8 mouse cellular contexts compared by ENCODE assay signal in genomic region chr3:51277201-51278150, GRCm38 (mm10). TPM values are rescaled to one million over a fixed set of nuclear protein-coding genes. Genes with fewer than 3 reads are reported as not detected.
DNase-seq lines count a peak whose midpoint lies in the region; ATAC-seq and TF ChIP-seq lines count a peak whose summit lies in the region.

No protein-coding gene starts in this region.

- no peaks in the 10 kb centered on the region for H3K36me3 ChIP-seq in heart, embryonic 13.5 days
- H3K36me3 ChIP-seq in liver, embryonic 11.5 days (ENCODE audit: control insufficient read depth, insufficient read depth, low read length), result no peaks in the 10 kb centered on the region
- no peaks in the 10 kb centered on the region for H3K36me3 ChIP-seq in myocyte (ENCODE audit: control insufficient read depth, insufficient read depth)

- H3K4me2 ChIP-seq in heart, embryonic 13.5 days, result peak overlapping the region; percentile 87
- H3K4me2 ChIP-seq in liver, embryonic 11.5 days, result peak overlapping the region; percentile 85
- peak overlapping the region; percentile 90 for H3K4me2 ChIP-seq in myocyte (ENCODE audit: low read depth)

- H3K79me2 ChIP-seq in myocyte (ENCODE audit: control insufficient read depth, insufficient read depth), result peaks cover 34% of the 10 kb centered on the region

- peak overlapping the region; percentile 99 for H3K9ac ChIP-seq in heart, embryonic 13.5 days
- H3K9ac ChIP-seq in liver, embryonic 11.5 days (ENCODE audit: low read depth, low read length), result peak overlapping the region; percentile 88

- H3K4me1 ChIP-seq in heart, embryonic 13.5 days, result peaks cover 18% of the 10 kb centered on the region
- H3K4me1 ChIP-seq in liver, embryonic 11.5 days (replicated peaks; ENCODE audit: control insufficient read depth, insufficient read depth, low read length), result peaks cover 17% of the 10 kb centered on the region

- peak overlapping the region; percentile 99 for H3K4me3 ChIP-seq in heart, embryonic 13.5 days
- peak overlapping the region; percentile 89 for H3K4me3 ChIP-seq in liver, embryonic 11.5 days (ENCODE audit: low read depth, low read length)
- H3K4me3 ChIP-seq in myocyte, result peak overlapping the region; percentile 64

- peak; percentile 94 for TF ChIP-seq POLR2A in myocyte (IDR thresholded peaks at IDR 0.05; ENCODE audit: insufficient read length, low read depth)

- WGBS in heart, embryonic 13.5 days, result under 1% methylated on average over 75 of the region's 75 CpGs
- 1% methylated on average over 69 of the region's 75 CpGs for WGBS in liver, embryonic 11.5 days

- H3K27ac ChIP-seq in heart, embryonic 13.5 days (replicated peaks), result peak overlapping the region; percentile 100
- peak overlapping the region; percentile 98 for H3K27ac ChIP-seq in liver, embryonic 11.5 days (ENCODE audit: low read depth, low read length)

- DNase-seq in CD4-positive, CD25-positive, alpha-beta regulatory T cell, adult 2 months (ENCODE audit: low read depth, low spot score), result peak; percentile 92
- DNase-seq in brain, embryonic 18.5 days (ENCODE audit: low read depth, low spot score), result peak; percentile 46
- peak; percentile 90 for DNase-seq in kidney, postnatal 10 days
- peak; percentile 83 for DNase-seq in liver, embryonic 11.5 days (ENCODE audit: low spot score)
- DNase-seq in spleen, postnatal 4 days (ENCODE audit: low spot score in 2 of 2), result peak; percentile 81 to 90

- peak overlapping the region; percentile 83 for H3ac ChIP-seq in myocyte (ENCODE audit: control insufficient read depth, insufficient read length)

- H3K27me3 ChIP-seq in heart, embryonic 13.5 days (replicated peaks), result no peaks in the 10 kb centered on the region
- H3K27me3 ChIP-seq in liver, embryonic 11.5 days (replicated peaks; ENCODE audit: control insufficient read depth, insufficient read depth, low read length), result no peaks in the 10 kb centered on the region
- H3K27me3 ChIP-seq in myocyte (ENCODE audit: control insufficient read depth, insufficient read depth, insufficient read length), result no peaks in the 10 kb centered on the region

- peak; percentile 58 for ATAC-seq in erythroid progenitor cell, adult 5-6 weeks (replicated peaks; ENCODE audit: low FRiP score, poor library complexity, severe bottlenecking)
- ATAC-seq in heart, embryonic 13.5 days (ENCODE audit: extremely low read depth, insufficient number of reproducible peaks, low FRiP score, low TSS enrichment), result peak; percentile 49
- ATAC-seq in liver, embryonic 11.5 days (replicated peaks; ENCODE audit: low FRiP score), result peak; percentile 64

- no peaks in the 10 kb centered on the region for H3K9me3 ChIP-seq in heart, embryonic 13.5 days
- H3K9me3 ChIP-seq in liver, embryonic 11.5 days (ENCODE audit: control insufficient read depth, low read length), result no peaks in the 10 kb centered on the region

TF ChIP-seq in myocyte, 11 proteins besides CTCF, POLR2A, EP300 and RAD21:
- TF ChIP-seq POLR2AphosphoS2 (IDR thresholded peaks at IDR 0.05; ENCODE audit: insufficient read length, low read depth) (peak; percentile 88), MYOD1 (IDR thresholded peaks at IDR 0.05; ENCODE audit: control insufficient read depth in 1 of 3, insufficient read length in 2 of 3, low read depth in 2 of 3) (peak in 2 of 3 experiments; percentile 0 to 18), CEBPB (IDR thresholded peaks at IDR 0.05; ENCODE audit: insufficient read depth, poor library complexity, severe bottlenecking) (no peak), REST (IDR thresholded peaks at IDR 0.05; ENCODE audit: insufficient read depth, insufficient read length) (peak; percentile 52), MYOG (IDR thresholded peaks at IDR 0.05; ENCODE audit: control insufficient read depth in 1 of 3, insufficient read depth in 1 of 3, insufficient read length in 2 of 3, low read depth in 2 of 3) (peak in 2 of 3 experiments; percentile 36 to 39), USF1 (IDR thresholded peaks at IDR 0.05; ENCODE audit: low read depth) (no peak)

RNA-seq across cellular contexts. Expression of gene Noct, which starts 53.2 kb away (rescaled TPM):
- total RNA-seq in erythroid progenitor cell, adult 5-6 weeks (2015; ENCODE audit: low replicate concordance), result 59.8 and 69.2 TPM in 2 replicates
- 40.7 and 49.9 TPM in 2 replicates for total RNA-seq in erythroid progenitor cell, adult 5-6 weeks (2017; ENCODE audit: low replicate concordance)
- 8.5 and 8.6 TPM in 2 replicates for polyA plus RNA-seq in heart, embryonic 13.5 days (2015; fragmentation: Nextera tagmentation; extraction: Ambion mirVana)
- polyA plus RNA-seq in liver, embryonic 11.5 days (2014; fragmentation: Nextera tagmentation; extraction: Ambion mirVana), result 29.0 and 30.7 TPM in 2 replicates
- 7.2 TPM for polyA plus RNA-seq in myocyte (2012; fragmentation: generic; extraction: Trizol)

Comparison
In these comparisons a context has a peak if more than half of its experiments do, and no peak if none do; other contexts are left out.
1. Peak in every context shown above with its lines: DNase-seq, ATAC-seq, H3K4me3 ChIP-seq and H3K27ac ChIP-seq.